Mouse (Mus musculus) heart, adult 2 months (tissue): ENCODE results near the gene Pogz.

Experiments
- CTCF ChIP-seq: fragments of 200-600 bp; IDR thresholded peaks from 2 replicates; pipeline ENCODE4 v1.8.1; 2022; ENCODE audit warnings: antibody characterized with exemption, mild to moderate bottlenecking, moderate library complexity
- EP300 ChIP-seq: fragments of 200-500 bp; IDR thresholded peaks from 2 replicates; pipeline ENCODE4 v1.6.1; 2011; ENCODE audit warnings: low read depth, low read length, control low read depth; ENCODE audit not compliant: insufficient read depth
- POLR2A ChIP-seq: fragments of 200-500 bp; IDR thresholded peaks from 2 replicates; pipeline ENCODE4 v1.6.1; 2011; ENCODE audit warnings: mild to moderate bottlenecking, low read depth, low read length, control low read depth; ENCODE audit not compliant: insufficient read depth

GRCm38 (mm10) chr3:94833358-94833757 lies 4.0 kb upstream of the Pogz start:
- TF ChIP-seq CTCF (peak; percentile 31; the same call in 1 of the 2 replicates), POLR2A (no peak), EP300 (no peak)
